Mouse (Mus musculus): ENCODE measurements at regions not wholly inside any gene's neighbourhood (a gene's known extent, or its start where the extent isn't known, plus 50 kb on each side); places are given as distances from the start of the nearest gene placed in this dataset.

GRCm38 (mm10) chr3:53953801-53954200 is 90.2 kb upstream of the Ufm1 start:
- DNase-seq = no peak

GRCm38 (mm10) chr3:53939684-53940189 is 76.1 kb upstream of the Ufm1 start:
- DNase-seq = no peak

GRCm38 (mm10) chr3:53931745-53932144 is 68.1 kb upstream of the Ufm1 start:
- no peak for DNase-seq

GRCm38 (mm10) chr3:53919941-53920340 is 56.3 kb upstream of the Ufm1 start:
- no peak for DNase-seq

GRCm38 (mm10) chr3:53919541-53919940 is 55.9 kb upstream of the Ufm1 start:
- DNase-seq = no peak

- DNase-seq = no peak
These were observed 54.3 kb upstream of the Ufm1 start for GRCm38 (mm10) chr3:53917960-53918359.

- DNase-seq = no peak
These were observed 50.5 kb upstream of the Ufm1 start for GRCm38 (mm10) chr3:53913984-53914669.

Measured in cerebellum, postnatal 25 days (tissue).